Mouse (Mus musculus) liver, embryonic 12.5 days (tissue): ENCODE measurements around the gene Iqsec1. TPM values are rescaled to one million over a fixed set of nuclear protein-coding genes. Genes with fewer than 3 reads are reported as not detected.
A peak's percentile ranks its signal among the peaks of the same experiment; 100 is the strongest.

Source experiments
- ATAC-seq: fragments of 200-750 bp; cut with Nextera tagmentation; 2 replicates; pipeline ENCODE4 v1.8.0; 2017; ENCODE audit warnings: moderate number of reproducible peaks, mild to moderate bottlenecking, moderate library complexity
- H3K27ac ChIP-seq: fragments of 300-500 bp; sonication (generic); 2 replicates; pipeline ENCODE4 v1.5.1; 2016; ENCODE audit warnings: mild to moderate bottlenecking
- H3K27me3 ChIP-seq: fragments of 300-500 bp; sonication (generic); replicated peaks from 2 replicates; pipeline ENCODE4 v1.6.1; 2016; ENCODE audit warnings: mild to moderate bottlenecking, moderate library complexity
- H3K36me3 ChIP-seq: fragments of 300-500 bp; sonication (generic); 2 replicates; pipeline ENCODE4 v1.6.1; 2016; ENCODE audit warnings: mild to moderate bottlenecking, moderate library complexity
- H3K4me1 ChIP-seq: fragments of 300-500 bp; sonication (generic); 2 replicates; pipeline ENCODE4 v1.6.1; 2016
- H3K4me2 ChIP-seq: fragments of 300-500 bp; sonication (generic); 2 replicates; pipeline ENCODE4 v1.6.1; 2016; ENCODE audit warnings: mild to moderate bottlenecking, moderate library complexity
- H3K4me3 ChIP-seq: fragments of 300-500 bp; sonication (generic); 2 replicates; pipeline ENCODE4 v1.5.1; 2016; ENCODE audit warnings: mild to moderate bottlenecking, moderate library complexity
- H3K9ac ChIP-seq: fragments of 300-500 bp; sonication (generic); 2 replicates; pipeline ENCODE4 v1.6.1; 2016; ENCODE audit warnings: mild to moderate bottlenecking, moderate library complexity
- H3K9me3 ChIP-seq: fragments of 300-500 bp; sonication (generic); replicated peaks from 2 replicates; pipeline ENCODE4 v1.6.1; 2016; ENCODE audit warnings: mild to moderate bottlenecking, moderate library complexity
- WGBS: fragments of 180-500 bp; shearing (Covaris S2); methylation state at CpG from one replicate; pipeline ENCODE4 v1.1.7; 2016; ENCODE audit not compliant: insufficient replicate concordance; 5-methylcytosine and 5-hydroxymethylcytosine counted together
- polyA plus RNA-seq: library from polyadenylated mRNA; unstranded; fragments of >200 nt; fragmentation: Nextera tagmentation; extraction: Ambion mirVana; gene quantifications from 2 replicates; pipeline ENCODE4 v1.2.1, GENCODE M21; 2016

Iqsec1 gene
- polyA plus RNA-seq, 1 experiment from 2014 or later: 3.9 TPM

DNA sequence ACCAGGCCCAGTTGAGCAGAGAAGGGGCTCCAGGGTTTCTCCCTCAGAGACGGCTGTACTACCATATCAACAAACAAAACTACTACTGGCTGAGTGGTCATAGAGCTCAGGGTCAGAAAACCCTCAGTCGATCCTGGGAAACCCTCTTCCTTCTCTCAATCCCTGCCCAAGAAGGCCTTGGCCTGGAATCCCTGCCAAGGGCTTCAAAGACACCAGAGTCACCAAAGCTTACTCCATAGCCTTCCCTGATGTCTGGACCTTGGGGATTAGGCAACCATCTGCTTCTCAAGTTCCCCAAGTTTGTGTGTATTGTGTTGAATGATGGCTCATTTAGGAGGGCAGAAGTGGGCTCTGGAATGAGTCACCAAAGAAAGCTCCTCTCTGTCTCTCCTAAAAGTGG lies 296.6 kb downstream of the Iqsec1 start:
- H3K4me2 ChIP-seq: no peak overlapping the region
- H3K4me1 ChIP-seq: peaks cover 5% of the 10 kb centered on the region; the same call in 1 of the 2 replicates
- H3K27ac ChIP-seq: no peak overlapping the region
- no peaks in the 10 kb centered on the region for H3K27me3 ChIP-seq
- 73% methylated on average over 2 of the region's 2 CpGs for WGBS
- peaks cover 84% of the 10 kb centered on the region for H3K36me3 ChIP-seq
- H3K4me3 ChIP-seq: no peak overlapping the region
- no peak overlapping the region for H3K9ac ChIP-seq
- no peak for ATAC-seq
- H3K9me3 ChIP-seq: no peaks in the 10 kb centered on the region

DNA sequence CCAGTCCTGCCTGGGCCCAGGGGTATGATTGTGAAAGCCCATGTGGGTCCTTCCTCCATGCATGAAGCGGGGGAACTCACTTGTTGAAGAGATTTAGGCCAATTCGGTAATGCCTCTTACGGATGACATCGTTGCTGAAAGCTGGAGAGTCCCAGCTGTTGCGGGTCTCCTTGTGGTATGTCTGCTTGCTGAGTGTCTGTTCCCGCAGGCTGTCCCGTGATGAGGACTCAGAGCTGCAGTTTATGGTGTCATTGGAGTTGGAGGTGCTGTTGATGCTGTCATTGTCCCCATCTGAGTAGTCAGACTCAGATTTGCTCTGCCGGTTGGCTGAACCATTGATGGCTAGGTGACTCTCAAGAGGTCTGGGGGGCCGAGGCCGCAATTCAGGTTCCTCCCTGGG lies 299.0 kb downstream of the Iqsec1 start:
- Histone ChIP-seq H3K4me3 (no peak overlapping the region), H3K9ac (no peak overlapping the region), H3K27ac (no peak overlapping the region), H3K36me3 (peaks cover 94% of the 10 kb centered on the region), H3K9me3 (no peaks in the 10 kb centered on the region), H3K4me1 (peaks cover 5% of the 10 kb centered on the region; the same call in 1 of the 2 replicates), H3K27me3 (no peaks in the 10 kb centered on the region), H3K4me2 (no peak overlapping the region)
- no peak for ATAC-seq
- 85% methylated on average over 10 of the region's 10 CpGs for WGBS

DNA sequence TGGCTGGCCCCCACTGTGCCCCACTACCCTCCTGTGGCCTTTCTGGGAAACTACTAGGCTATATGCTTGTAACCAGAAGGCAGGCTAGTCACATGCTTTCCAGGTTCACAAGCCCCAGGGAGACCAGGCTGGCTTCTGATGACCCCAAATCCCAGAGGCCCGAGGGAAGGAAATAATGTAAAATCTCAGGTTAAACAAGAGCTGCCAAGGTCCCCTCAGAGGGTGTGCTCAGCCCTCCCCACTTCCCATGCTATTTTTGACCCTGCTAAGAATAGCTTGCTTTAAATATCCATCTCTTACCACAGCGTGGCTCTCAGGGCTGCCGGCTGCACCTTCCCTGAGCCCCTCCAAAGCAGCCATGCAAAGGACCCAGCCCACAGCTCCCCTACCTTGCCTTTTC lies 299.7 kb downstream of the Iqsec1 start:
- Histone ChIP-seq H3K9ac (no peak overlapping the region), H3K36me3 (peaks cover 88% of the 10 kb centered on the region), H3K9me3 (no peaks in the 10 kb centered on the region), H3K4me3 (no peak overlapping the region), H3K4me2 (no peak overlapping the region), H3K27ac (no peak overlapping the region), H3K4me1 (peaks cover 9% of the 10 kb centered on the region), H3K27me3 (no peaks in the 10 kb centered on the region)
- 38% methylated on average over 3 of the region's 3 CpGs for WGBS
- no peak for ATAC-seq

DNA sequence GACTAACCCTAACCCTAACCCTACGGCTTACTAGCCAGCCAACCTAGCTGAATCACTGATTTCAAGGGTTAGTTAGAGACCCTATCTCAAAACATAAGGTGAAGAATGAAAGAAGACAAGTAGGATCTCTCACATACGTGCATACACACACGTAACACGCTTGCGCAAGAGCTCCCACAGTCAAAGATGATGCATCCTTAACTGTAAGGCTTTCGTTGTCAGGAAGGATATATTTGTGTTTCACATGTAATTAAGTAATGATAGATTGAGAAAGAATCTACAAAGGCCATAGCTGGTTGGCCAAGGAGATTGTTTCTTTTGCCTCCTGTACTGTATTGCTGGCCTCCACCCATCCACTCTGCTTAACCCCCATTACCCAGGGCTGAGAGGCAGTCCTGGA lies 300.5 kb downstream of the Iqsec1 start:
- H3K27ac ChIP-seq: no peak overlapping the region

DNA sequence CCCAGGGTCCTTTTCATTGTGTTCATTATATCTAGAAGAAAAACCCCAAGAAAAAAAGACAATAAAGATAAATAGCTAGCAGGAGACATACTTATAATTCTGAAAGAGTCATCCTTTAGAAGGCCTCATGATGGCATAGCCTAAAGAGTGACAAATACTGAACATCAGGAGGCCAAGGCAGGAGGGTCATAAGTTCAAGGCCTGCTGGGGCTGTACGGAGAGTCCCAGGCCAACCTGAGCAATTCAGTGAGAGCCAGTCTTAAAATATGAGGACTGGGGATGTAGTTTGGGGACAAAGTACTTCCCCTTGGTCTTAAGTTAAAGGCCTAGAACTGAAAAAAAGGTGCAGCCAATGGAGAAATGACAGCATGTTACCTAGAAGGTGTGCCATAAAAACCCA lies 301.7 kb downstream of the Iqsec1 start:
- Histone ChIP-seq H3K4me1 (peaks cover 16% of the 10 kb centered on the region), H3K27me3 (no peaks in the 10 kb centered on the region), H3K36me3 (peaks cover 83% of the 10 kb centered on the region), H3K4me2 (no peak overlapping the region), H3K9me3 (no peaks in the 10 kb centered on the region), H3K9ac (no peak overlapping the region), H3K27ac (no peak overlapping the region), H3K4me3 (no peak overlapping the region)
- no peak for ATAC-seq
- 80% methylated on average over 1 of the region's 1 CpGs for WGBS

More for the DNA sequence above, 300.5 kb downstream of the Iqsec1 start:
- Histone ChIP-seq H3K9ac (no peak overlapping the region), H3K36me3 (peaks cover 87% of the 10 kb centered on the region), H3K27me3 (no peaks in the 10 kb centered on the region), H3K4me3 (no peak overlapping the region), H3K4me2 (no peak overlapping the region), H3K4me1 (peaks cover 9% of the 10 kb centered on the region), H3K9me3 (no peaks in the 10 kb centered on the region)
- WGBS: 89% methylated on average over 6 of the region's 6 CpGs
- no peak for ATAC-seq

DNA sequence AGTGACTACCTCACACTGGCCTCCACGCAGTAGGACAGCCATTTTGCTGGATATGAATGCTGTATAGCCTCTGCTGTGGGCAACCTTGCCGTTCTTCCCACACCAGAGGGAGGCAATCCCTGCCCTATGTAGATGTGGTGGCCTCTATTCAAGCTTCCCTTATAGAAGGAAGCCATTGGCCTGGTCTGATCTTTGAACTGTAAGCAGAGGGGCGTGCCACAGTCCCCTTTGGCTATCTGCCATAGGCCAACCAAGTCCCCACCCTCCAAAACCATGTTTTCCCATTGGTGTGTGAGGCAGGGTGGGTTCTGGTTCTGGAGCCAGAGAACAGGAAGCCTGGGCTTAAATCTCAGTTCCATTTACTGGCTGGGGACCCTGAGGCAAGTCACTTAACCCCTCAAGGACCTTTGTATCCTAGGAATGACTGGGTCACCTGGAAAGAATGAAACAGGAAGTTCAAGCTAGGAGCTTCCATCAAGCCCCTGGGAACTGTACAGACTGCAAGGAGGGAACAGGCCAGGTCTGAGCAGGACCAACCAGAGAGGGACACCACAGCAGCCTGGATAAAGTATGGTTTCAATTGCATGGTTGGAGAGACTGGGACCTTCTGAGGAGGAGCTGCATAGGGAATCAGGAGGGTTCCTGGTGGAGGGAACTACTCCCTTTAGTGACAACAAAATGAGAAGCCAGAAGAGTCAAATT lies 304.5 kb downstream of the Iqsec1 start:
- Histone ChIP-seq H3K9ac (no peak overlapping the region), H3K9me3 (no peaks in the 10 kb centered on the region), H3K36me3 (peaks cover 76% of the 10 kb centered on the region), H3K27me3 (no peaks in the 10 kb centered on the region), H3K4me3 (no peak overlapping the region), H3K4me1 (peaks cover 29% of the 10 kb centered on the region), H3K4me2 (no peak overlapping the region), H3K27ac (0 out of 2 replicates have a peak overlapping the region, but pooled peaks have one; percentile 2)
- peak; percentile 45 for ATAC-seq
- whole genome bisulfite sequencing: 70% methylated on average over 3 of the region's 3 CpGs

DNA sequence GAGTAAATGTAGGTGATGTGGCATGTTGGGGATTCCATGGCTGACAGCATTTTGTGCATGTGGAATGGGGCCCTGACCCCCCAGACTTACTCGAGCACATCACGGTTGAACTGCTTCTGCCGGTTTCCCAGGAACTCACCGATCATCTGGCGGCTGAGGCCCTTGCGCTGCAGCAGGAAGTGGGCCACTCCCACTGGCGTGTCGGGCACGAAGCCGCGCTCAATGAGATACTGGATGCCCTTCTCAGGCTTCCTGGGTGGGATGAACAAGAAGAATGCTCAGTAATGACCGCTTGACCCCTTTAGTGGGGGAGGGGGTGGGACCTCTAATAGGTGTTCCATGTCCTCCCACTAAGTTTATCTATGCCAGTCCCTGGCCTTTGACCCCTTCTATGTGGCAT lies 308.1 kb downstream of the Iqsec1 start:
- Histone ChIP-seq H3K9me3 (no peaks in the 10 kb centered on the region), H3K27me3 (no peaks in the 10 kb centered on the region), H3K4me3 (no peak overlapping the region), H3K4me1 (peaks cover 27% of the 10 kb centered on the region), H3K27ac (no peak overlapping the region), H3K36me3 (peaks cover 80% of the 10 kb centered on the region), H3K9ac (no peak overlapping the region), H3K4me2 (no peak overlapping the region)
- ATAC-seq: no peak
- 64% methylated on average over 12 of the region's 12 CpGs for WGBS

DNA sequence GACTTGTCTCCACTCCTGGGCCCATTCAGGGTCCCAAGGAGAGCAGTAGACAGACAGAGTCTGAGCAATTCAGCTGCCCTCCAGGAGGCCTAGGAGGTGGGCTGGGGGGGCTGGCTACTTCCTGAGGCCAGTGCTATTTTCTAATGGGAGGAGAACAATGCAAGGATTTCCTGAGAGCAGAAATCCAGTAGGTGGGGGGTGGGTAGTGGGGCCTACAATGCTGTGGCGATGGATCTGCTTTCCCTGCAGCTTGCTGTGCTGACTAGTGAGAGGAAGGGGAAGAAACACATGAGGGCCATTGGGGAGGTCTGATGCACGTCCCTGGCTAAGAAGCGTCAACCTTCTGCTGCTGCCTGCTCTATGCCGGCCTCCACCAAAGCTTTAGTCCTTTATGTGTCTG lies 309.7 kb downstream of the Iqsec1 start:
- Histone ChIP-seq H3K4me1 (peaks cover 23% of the 10 kb centered on the region), H3K4me3 (no peak overlapping the region), H3K9ac (no peak overlapping the region), H3K4me2 (no peak overlapping the region), H3K27me3 (no peaks in the 10 kb centered on the region), H3K27ac (no peak overlapping the region), H3K36me3 (peaks cover 87% of the 10 kb centered on the region), H3K9me3 (no peaks in the 10 kb centered on the region)
- no peak for ATAC-seq
- WGBS: 75% methylated on average over 4 of the region's 4 CpGs

DNA sequence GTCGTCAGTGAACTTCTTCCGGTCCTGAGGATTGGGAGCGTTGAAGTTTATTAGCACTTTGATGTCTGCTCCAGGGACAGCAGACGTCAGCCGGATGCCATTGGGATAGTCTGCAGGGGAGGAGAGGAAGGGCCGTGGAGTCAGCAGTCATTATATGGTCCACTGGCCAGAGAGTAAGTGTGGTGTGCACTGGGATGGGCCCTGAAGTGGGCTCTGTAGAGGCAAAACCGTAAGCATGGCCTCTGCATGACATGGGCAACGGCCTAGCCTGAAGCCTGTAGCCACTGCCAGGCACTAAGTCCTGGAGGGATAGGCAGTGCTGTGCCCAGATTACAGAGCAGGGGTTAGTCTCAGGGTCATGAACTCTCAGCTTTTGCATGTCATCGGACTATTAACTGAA lies 319.8 kb downstream of the Iqsec1 start:
- Histone ChIP-seq H3K36me3 (peaks cover 98% of the 10 kb centered on the region), H3K9ac (no peak overlapping the region), H3K27me3 (no peaks in the 10 kb centered on the region), H3K4me1 (no peaks in the 10 kb centered on the region), H3K27ac (no peak overlapping the region), H3K4me2 (no peak overlapping the region), H3K9me3 (no peaks in the 10 kb centered on the region), H3K4me3 (no peak overlapping the region)
- ATAC-seq: no peak
- WGBS: 88% methylated on average over 9 of the region's 9 CpGs

DNA sequence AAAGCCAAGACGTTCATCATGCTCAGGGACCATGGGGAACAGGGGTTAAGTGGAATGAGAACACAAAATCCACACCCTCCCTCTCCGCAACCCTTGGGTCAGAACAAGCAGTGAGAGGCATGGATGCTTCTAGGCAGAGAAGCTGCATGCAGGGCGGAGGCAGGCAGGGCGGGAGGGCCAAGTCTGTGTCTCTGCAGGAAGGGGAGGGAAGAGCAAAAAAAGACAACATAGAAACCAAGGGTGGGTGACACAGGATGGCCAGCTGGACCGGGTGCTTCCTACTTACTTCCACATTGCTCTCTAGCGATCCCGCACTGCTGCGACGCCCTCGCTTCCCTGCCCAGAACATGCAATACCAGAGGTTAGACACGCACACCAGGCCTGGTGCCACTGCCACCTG lies 324.7 kb downstream of the Iqsec1 start:
- Histone ChIP-seq H3K4me1 (peaks cover 29% of the 10 kb centered on the region), H3K4me2 (no peak overlapping the region), H3K4me3 (no peak overlapping the region), H3K27ac (no peak overlapping the region), H3K9me3 (no peaks in the 10 kb centered on the region), H3K9ac (no peak overlapping the region), H3K27me3 (no peaks in the 10 kb centered on the region), H3K36me3 (peaks cover 59% of the 10 kb centered on the region)
- ATAC-seq: no peak
- 66% methylated on average over 11 of the region's 11 CpGs for WGBS

DNA sequence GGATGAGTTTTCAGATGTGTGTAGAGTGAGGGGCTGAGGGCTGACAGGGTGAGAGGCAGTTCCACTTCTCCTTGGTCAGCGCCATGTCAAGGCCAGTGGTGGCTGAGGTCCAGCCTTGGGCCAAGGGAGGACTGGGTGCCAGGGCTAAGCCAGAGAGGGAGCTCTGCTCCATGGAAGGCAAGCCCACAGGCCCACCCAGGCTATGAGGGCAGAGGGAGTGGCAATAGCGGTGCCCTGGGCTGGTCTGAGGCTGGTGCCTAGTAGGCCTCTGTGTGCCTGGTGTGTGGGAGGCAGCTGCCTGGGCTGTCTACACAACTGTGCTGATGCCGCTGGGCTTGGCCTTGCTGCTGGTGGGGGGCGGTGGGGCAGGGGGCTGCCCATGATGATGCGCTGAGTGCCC lies 326.3 kb downstream of the Iqsec1 start:
- WGBS: 94% methylated on average over 5 of the region's 5 CpGs
- Histone ChIP-seq H3K9me3 (no peaks in the 10 kb centered on the region), H3K27ac (no peak overlapping the region), H3K4me2 (no peak overlapping the region), H3K4me3 (no peak overlapping the region), H3K9ac (no peak overlapping the region), H3K36me3 (peaks cover 44% of the 10 kb centered on the region), H3K4me1 (peaks cover 37% of the 10 kb centered on the region), H3K27me3 (no peaks in the 10 kb centered on the region)
- ATAC-seq: no peak

DNA sequence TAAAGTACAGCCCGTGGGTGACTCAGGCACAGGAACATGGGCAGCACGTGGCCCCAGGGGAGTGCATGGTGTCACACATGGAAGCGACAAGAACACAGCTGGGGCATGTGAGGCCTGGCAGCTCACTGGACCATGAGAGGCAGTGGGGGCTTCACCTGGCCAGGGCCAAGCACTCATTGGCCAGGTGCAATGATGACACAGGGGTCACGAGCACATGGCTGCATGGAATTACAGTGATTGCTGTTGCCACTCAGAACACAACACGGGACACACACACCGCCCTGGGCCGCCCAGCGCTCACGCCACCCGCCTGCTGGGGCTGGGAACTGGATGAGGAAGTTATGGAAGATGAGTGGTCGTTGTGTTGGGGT lies 327.5 kb downstream of the Iqsec1 start:
- H3K9me3 ChIP-seq: no peaks in the 10 kb centered on the region
- H3K4me2 ChIP-seq: no peak overlapping the region
- no peak overlapping the region for H3K9ac ChIP-seq
- 75% methylated on average over 11 of the region's 11 CpGs for WGBS
- no peak for ATAC-seq
- H3K4me1 ChIP-seq: peaks cover 37% of the 10 kb centered on the region
- no peak overlapping the region for H3K4me3 ChIP-seq
- 0 out of 2 replicates have a peak overlapping the region, but pooled peaks have one; percentile 71 for H3K27ac ChIP-seq
- H3K36me3 ChIP-seq: peaks cover 32% of the 10 kb centered on the region
- H3K27me3 ChIP-seq: no peaks in the 10 kb centered on the region
